25 mouse cellular contexts compared by ENCODE assay signal in the genomic region with DNA sequence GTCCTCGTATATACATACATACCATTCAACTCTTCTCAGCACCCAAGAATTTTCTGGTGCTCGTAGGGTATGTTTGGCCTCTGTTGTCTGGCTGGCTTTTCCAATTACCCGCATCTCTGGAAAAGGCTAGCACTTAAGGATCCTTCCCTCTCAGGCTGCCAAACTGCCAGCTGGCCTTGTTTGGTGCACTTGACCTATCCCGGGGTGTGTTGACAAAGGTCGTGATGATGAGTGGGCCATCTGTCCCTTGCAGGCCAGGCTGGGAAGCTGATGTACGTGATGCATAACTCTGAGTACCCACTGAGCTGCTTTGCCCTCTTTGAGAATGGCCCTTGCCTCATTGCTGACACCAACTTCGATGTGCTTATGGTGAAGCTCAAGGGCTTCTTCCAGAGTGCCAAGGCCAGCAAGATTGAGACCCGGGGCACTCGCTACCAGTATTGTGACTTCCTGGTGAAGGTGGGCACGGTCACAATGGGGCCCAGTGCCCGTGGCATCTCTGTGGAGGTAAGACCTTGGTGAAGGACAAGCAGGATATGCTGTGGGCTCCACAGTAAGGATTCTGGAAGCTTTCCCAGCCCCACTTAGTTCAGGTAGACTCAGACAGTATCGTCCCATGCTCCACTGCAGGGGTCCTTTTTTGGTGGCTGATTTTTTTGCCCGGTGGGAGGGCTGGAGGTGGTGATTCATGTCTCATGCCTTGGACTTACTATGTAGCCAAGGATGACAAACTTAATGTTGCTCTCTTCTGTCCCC. TPM values are rescaled to one million over a fixed set of nuclear protein-coding genes. Genes with fewer than 3 reads are reported as not detected.
DNase-seq lines count a peak whose midpoint lies in the region; ATAC-seq and TF ChIP-seq lines count a peak whose summit lies in the region.
"Had no signal": no experiment of that assay in that cellular context is flagged by ENCODE, and none has a peak within 500 bp of the region (broad histone marks: within the 10 kb centered on the region; RNA-seq: fewer than 3 reads in every experiment).

No protein-coding gene starts in this region.

- no peak for ATAC-seq in liver, embryonic 11.5 days (replicated peaks; ENCODE audit: low FRiP score)
- ATAC-seq in liver, postnatal 0 days = no peak
- ATAC-seq in erythroid progenitor cell, adult 5-6 weeks (replicated peaks; ENCODE audit: low FRiP score, poor library complexity, severe bottlenecking) = no peak
- ATAC-seq: activated CD4-positive, CD25-positive, alpha-beta regulatory T cell, adult 4 months; forebrain, postnatal 0 days; intestine, embryonic 16.5 days; lung, postnatal 0 days had no signal

- DNase-seq in cerebellum, postnatal 10 days = peak; percentile 60 to 71
- no peak for DNase-seq in cerebellum, postnatal 4 days (ENCODE audit: low spot score in 2 of 2)
- no peak for DNase-seq in liver, embryonic 11.5 days (ENCODE audit: low spot score)
- no peak for DNase-seq in liver, postnatal 0 days
- no peak for DNase-seq in MEL (ENCODE audit: low read depth, low spot score)
- peak; percentile 40 for DNase-seq in brain, adult 2 months (ENCODE audit: low read depth, low spot score)
- no peak for DNase-seq in kidney, adult 18-20 months
- DNase-seq: adrenal gland, adult 8-10 months; cerebellum, adult 8-10 months; forebrain, postnatal 0 days; kidney, postnatal 25 days; lung, adult 18-20 months; midbrain, embryonic 14.5 days; right cerebral cortex, postnatal 4 days; thymus, postnatal 4 days had no signal

- H3K4me1 ChIP-seq in liver, embryonic 11.5 days (replicated peaks; ENCODE audit: control insufficient read depth, insufficient read depth, low read length) = peaks cover 26% of the 10 kb centered on the region
- peaks cover 7% of the 10 kb centered on the region; the same call in 1 of the 2 replicates for H3K4me1 ChIP-seq in liver, postnatal 0 days (ENCODE audit: insufficient read depth)
- peaks cover 20 to 34% of the 10 kb centered on the region in 2 experiments for H3K4me1 ChIP-seq in MEL (ENCODE audit: control insufficient read depth in 1 of 2, insufficient read depth in 2 of 2, low read length in 2 of 2)
- H3K4me1 ChIP-seq: forebrain, embryonic 12.5 days; heart, embryonic 15.5 days; hindbrain, embryonic 13.5 days; limb, embryonic 12.5 days had no signal

- TF ChIP-seq RAD21 in MEL (IDR thresholded peaks at IDR 0.05; ENCODE audit: low read depth, low read length) = no peak

- peak overlapping the region; percentile 98 for H3K27ac ChIP-seq in liver, embryonic 11.5 days (ENCODE audit: low read depth, low read length)
- no peak overlapping the region for H3K27ac ChIP-seq in liver, postnatal 0 days (ENCODE audit: low read depth)
- peak overlapping the region; percentile 99 for H3K27ac ChIP-seq in MEL (ENCODE audit: control insufficient read depth, low read depth, low read length)
- H3K27ac ChIP-seq: forebrain, embryonic 12.5 days; heart, embryonic 15.5 days; hindbrain, embryonic 13.5 days; left cerebral cortex, adult 2 months; limb, embryonic 12.5 days; stomach, postnatal 0 days had no signal

- H3K9me3 ChIP-seq in liver, embryonic 11.5 days (ENCODE audit: control insufficient read depth, low read length) = no peaks in the 10 kb centered on the region
- H3K9me3 ChIP-seq in liver, postnatal 0 days (ENCODE audit: low read length) = no peaks in the 10 kb centered on the region
- H3K9me3 ChIP-seq in MEL (replicated peaks; ENCODE audit: insufficient read depth, low read length) = no peaks in the 10 kb centered on the region
- H3K9me3 ChIP-seq: forebrain, embryonic 12.5 days; heart, embryonic 15.5 days; hindbrain, embryonic 13.5 days; limb, embryonic 12.5 days had no signal

- TF ChIP-seq EP300 in liver, postnatal 0 days (IDR thresholded peaks at IDR 0.05; ENCODE audit: low read depth) = no peak
- no peak for TF ChIP-seq EP300 in MEL (IDR thresholded peaks at IDR 0.05; ENCODE audit: low read depth in 1 of 2, low read length in 2 of 2)

- no peak overlapping the region for H3K4me2 ChIP-seq in liver, embryonic 11.5 days
- H3K4me2 ChIP-seq in liver, postnatal 0 days (ENCODE audit: low read depth, low read length) = no peak overlapping the region
- H3K4me2 ChIP-seq: forebrain, embryonic 12.5 days; heart, embryonic 15.5 days; hindbrain, embryonic 13.5 days; limb, embryonic 12.5 days had no signal

- H3K9ac ChIP-seq in liver, embryonic 11.5 days (ENCODE audit: low read depth, low read length) = no peak overlapping the region
- H3K9ac ChIP-seq in liver, postnatal 0 days (replicated peaks) = no peak overlapping the region
- H3K9ac ChIP-seq in MEL (ENCODE audit: control insufficient read depth, low read depth, low read length, poor library complexity, severe bottlenecking) = peak overlapping the region; percentile 12; the same call in 1 of the 2 replicates
- H3K9ac ChIP-seq: forebrain, embryonic 12.5 days; forebrain, postnatal 0 days; heart, embryonic 15.5 days; hindbrain, embryonic 13.5 days; limb, embryonic 12.5 days had no signal

- no peak overlapping the region for H3K4me3 ChIP-seq in liver, embryonic 11.5 days (ENCODE audit: low read depth, low read length)
- H3K4me3 ChIP-seq in liver, postnatal 0 days (ENCODE audit: low read depth, low read length) = no peak overlapping the region
- H3K4me3 ChIP-seq in MEL (ENCODE audit: control insufficient read depth in 1 of 2, insufficient read depth in 1 of 2, low read depth in 2 of 2, low read length in 2 of 2) = no peak overlapping the region
- H3K4me3 ChIP-seq: forebrain, embryonic 12.5 days; heart, embryonic 15.5 days; hindbrain, embryonic 13.5 days; left cerebral cortex, adult 2 months; limb, embryonic 12.5 days had no signal

- H3K36me3 ChIP-seq in liver, embryonic 11.5 days (ENCODE audit: control insufficient read depth, insufficient read depth, low read length) = peaks cover 40% of the 10 kb centered on the region; the same call in 1 of the 2 replicates
- peaks cover 58% of the 10 kb centered on the region for H3K36me3 ChIP-seq in liver, postnatal 0 days (replicated peaks; ENCODE audit: insufficient read depth, low read length)
- peaks cover 13 to 35% of the 10 kb centered on the region in 2 experiments for H3K36me3 ChIP-seq in MEL (ENCODE audit: control insufficient read depth in 1 of 2, insufficient read depth in 2 of 2, low read length in 2 of 2)

- no peak for TF ChIP-seq CTCF in liver, postnatal 0 days (IDR thresholded peaks at IDR 0.05; ENCODE audit: low read depth)
- TF ChIP-seq CTCF in MEL (IDR thresholded peaks at IDR 0.05 in 2 of 3, conservative IDR thresholded peaks at IDR 0.05 in 1 of 3; ENCODE audit: control insufficient read depth in 1 of 3, insufficient read depth in 1 of 3, low read depth in 2 of 3, low read length in 3 of 3, poor library complexity in 1 of 3, severe bottlenecking in 1 of 3) = no peak

- H3K27me3 ChIP-seq in liver, embryonic 11.5 days (replicated peaks; ENCODE audit: control insufficient read depth, insufficient read depth, low read length) = no peaks in the 10 kb centered on the region
- no peaks in the 10 kb centered on the region for H3K27me3 ChIP-seq in liver, postnatal 0 days (ENCODE audit: insufficient read depth, low read length)
- no peaks in the 10 kb centered on the region for H3K27me3 ChIP-seq in MEL (ENCODE audit: control insufficient read depth in 1 of 2, insufficient read depth in 2 of 2, low read length in 2 of 2)
- H3K27me3 ChIP-seq: forebrain, embryonic 12.5 days; heart, embryonic 15.5 days; hindbrain, embryonic 13.5 days; limb, embryonic 12.5 days had no signal

- peaks cover 34% of the 10 kb centered on the region for H3K79me2 ChIP-seq in MEL (ENCODE audit: control insufficient read depth, insufficient read depth, low read length, poor library complexity)

- TF ChIP-seq POLR2A in MEL (IDR thresholded peaks at IDR 0.05; ENCODE audit: control insufficient read depth in 1 of 2, insufficient read depth in 1 of 2, low read depth in 1 of 2, low read length in 2 of 2, poor library complexity in 1 of 2) = no peak

- WGBS in liver, embryonic 11.5 days = 89% methylated on average over 13 of the region's 13 CpGs
- WGBS in liver, postnatal 0 days (ENCODE audit: insufficient replicate concordance) = 90% methylated on average over 13 of the region's 13 CpGs

RNA-seq across cellular contexts. Expression of a gene that starts 7.3 kb away (rescaled TPM):
- 1.5 and 2.5 TPM in 2 replicates for polyA plus RNA-seq in liver, embryonic 11.5 days (2014; fragmentation: Nextera tagmentation; extraction: Ambion mirVana)
- 0.79 and 0.82 TPM in 2 replicates for polyA plus RNA-seq in liver, postnatal 0 days (2015; fragmentation: Nextera tagmentation; extraction: Ambion mirVana)
- total RNA-seq in MEL (2012; rRNA removed) = 1.1 and 2.9 TPM in 2 replicates
- polyA plus RNA-seq in MEL (2012; ENCODE audit: insufficient read depth in 1 of 2, insufficient read length in 2 of 2, low read depth in 1 of 2, low replicate concordance in 2 of 2, missing spikeins in 1 of 2) = 1 to 10 TPM in 1 of 2 experiments, not detected in 1; 1.9 TPM
- 11.5 and 13.8 TPM in 2 replicates for total RNA-seq in erythroid progenitor cell, adult 5-6 weeks (2015; ENCODE audit: low replicate concordance)
- 9.5 and 18.9 TPM in 2 replicates for total RNA-seq in erythroid progenitor cell, adult 5-6 weeks (2017; ENCODE audit: low replicate concordance)

RNA-seq across cellular contexts. Expression of a gene that starts 7.4 kb away (rescaled TPM):
- 48.9 and 53.3 TPM in 2 replicates for polyA plus RNA-seq in liver, embryonic 11.5 days (2014; fragmentation: Nextera tagmentation; extraction: Ambion mirVana)
- polyA plus RNA-seq in liver, postnatal 0 days (2015; fragmentation: Nextera tagmentation; extraction: Ambion mirVana) = 13.5 and 14.4 TPM in 2 replicates
- 45.9 and 62.6 TPM in 2 replicates for total RNA-seq in MEL (2012; rRNA removed)
- polyA plus RNA-seq in MEL (2012; ENCODE audit: insufficient read depth in 1 of 2, insufficient read length in 2 of 2, low read depth in 1 of 2, low replicate concordance in 2 of 2, missing spikeins in 1 of 2) = 10 to 100 TPM in 1 of 2 experiments, not detected in 1; 45.7 TPM
- total RNA-seq in erythroid progenitor cell, adult 5-6 weeks (2015; ENCODE audit: low replicate concordance) = 28.1 and 37.8 TPM in 2 replicates
- total RNA-seq in erythroid progenitor cell, adult 5-6 weeks (2017; ENCODE audit: low replicate concordance) = 36.5 and 63.2 TPM in 2 replicates

RNA-seq across cellular contexts. Expression of a gene that starts 7.4 kb away (rescaled TPM):
- polyA plus RNA-seq in liver, embryonic 11.5 days (2014; fragmentation: Nextera tagmentation; extraction: Ambion mirVana) = 43.1 and 45.9 TPM in 2 replicates
- polyA plus RNA-seq in liver, postnatal 0 days (2015; fragmentation: Nextera tagmentation; extraction: Ambion mirVana) = 8.9 and 10.6 TPM in 2 replicates
- total RNA-seq in MEL (2012; rRNA removed) = 60.2 and 69.3 TPM in 2 replicates
- 10 to 100 TPM in 1 of 2 experiments, not detected in 1; 85.4 TPM for polyA plus RNA-seq in MEL (2012; ENCODE audit: insufficient read depth in 1 of 2, insufficient read length in 2 of 2, low read depth in 1 of 2, low replicate concordance in 2 of 2, missing spikeins in 1 of 2)
- total RNA-seq in erythroid progenitor cell, adult 5-6 weeks (2015; ENCODE audit: low replicate concordance) = 5.9 and 8.3 TPM in 2 replicates
- 8.4 and 10.4 TPM in 2 replicates for total RNA-seq in erythroid progenitor cell, adult 5-6 weeks (2017; ENCODE audit: low replicate concordance)

RNA-seq across cellular contexts. Expression of a gene that starts 11.8 kb away (rescaled TPM):
- polyA plus RNA-seq in liver, embryonic 11.5 days (2014; fragmentation: Nextera tagmentation; extraction: Ambion mirVana) = 4.1 and 4.8 TPM in 2 replicates
- polyA plus RNA-seq in liver, postnatal 0 days (2015; fragmentation: Nextera tagmentation; extraction: Ambion mirVana) = 1.2 and 1.6 TPM in 2 replicates
- 5.2 and 5.5 TPM in 2 replicates for total RNA-seq in MEL (2012; rRNA removed)
- polyA plus RNA-seq in MEL (2012; ENCODE audit: insufficient read depth in 1 of 2, insufficient read length in 2 of 2, low read depth in 1 of 2, low replicate concordance in 2 of 2, missing spikeins in 1 of 2) = 10 to 100 TPM in 1 of 2 experiments, not detected in 1; 16.1 TPM
- 26.8 and 35.7 TPM in 2 replicates for total RNA-seq in erythroid progenitor cell, adult 5-6 weeks (2015; ENCODE audit: low replicate concordance)
- total RNA-seq in erythroid progenitor cell, adult 5-6 weeks (2017; ENCODE audit: low replicate concordance) = 29.2 and 46.3 TPM in 2 replicates

Comparison
In these comparisons a context has a peak if more than half of its experiments do, and no peak if none do; other contexts are left out.
1. DNase-seq: peak in cerebellum, postnatal 10 days (2 of 2) and brain, adult 2 months (single experiment); none in cerebellum, postnatal 4 days (0 of 2), liver, embryonic 11.5 days (single experiment), liver, postnatal 0 days (single experiment), MEL (single experiment) and kidney, adult 18-20 months (single experiment).